Mouse (Mus musculus): ENCODE data around the gene Idh3g.

- TF ChIP-seq CTCF (IDR thresholded peaks at IDR 0.05; ENCODE audit: extremely low read depth, insufficient read depth, insufficient read length, insufficient replicate concordance) = no peak
- peak; percentile 37 for TF ChIP-seq POLR2A (IDR thresholded peaks at IDR 0.05; ENCODE audit: low read depth, low read length)
Measured at GRCm38 (mm10) chrX:73786364-73787224, at the start of gene Idh3g, which contains the start of gene Ssr4.
